Mouse (Mus musculus): Measurements from ENCODE around the gene Cep152.

GRCm38 (mm10) chr2:125655391-125655790, 30.5 kb upstream of the Cep152 start:
- TF ChIP-seq E2F4 (IDR thresholded peaks at IDR 0.05; ENCODE audit: insufficient replicate concordance, low read depth, low read length) (no peak), CTCF (conservative IDR thresholded peaks at IDR 0.05 in 1 of 2, IDR thresholded peaks at IDR 0.05 in 1 of 2; ENCODE audit: low read depth in 2 of 2, low read length in 2 of 2) (no peak), MYC (IDR thresholded peaks at IDR 0.05; ENCODE audit: low read depth, low read length) (no peak), RAD21 (IDR thresholded peaks at IDR 0.05; ENCODE audit: low read depth, low read length) (no peak)

Data from CH12.LX (cell line).